Mouse (Mus musculus): ENCODE measurements around the gene Cyp2f2. TPM values are rescaled to one million over a fixed set of nuclear protein-coding genes. Genes with fewer than 3 reads are reported as not detected.

The Cyp2f2 gene
- polyA plus RNA-seq (2014; fragmentation: Nextera tagmentation; extraction: Ambion mirVana) = not detected in 2 replicates

DNA sequence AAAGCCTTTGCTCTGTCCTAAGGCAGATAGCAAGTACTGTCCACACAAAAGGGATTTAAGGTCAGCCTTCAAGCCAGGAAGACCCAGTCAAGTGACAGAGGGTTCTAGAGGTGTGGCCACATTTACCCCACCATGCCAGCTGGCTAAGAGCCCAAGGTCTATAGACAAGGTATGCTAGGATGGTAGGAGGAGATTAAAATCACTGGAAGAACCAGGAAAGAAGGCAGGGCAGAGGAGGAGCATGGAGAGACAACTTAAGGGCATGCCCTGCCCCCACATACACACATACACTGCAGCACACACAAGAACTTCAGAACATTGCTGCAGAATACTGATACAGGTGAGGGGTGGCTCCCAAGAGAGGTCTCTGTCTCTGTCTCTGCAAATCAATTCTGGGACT is at the start of gene Cyp2f2:
TSS of gene Cyp2f2 (plus strand) at position 234 of the 400 bp plus-strand sequence.
- Histone ChIP-seq H3K4me1 (ENCODE audit: control insufficient read depth, insufficient read depth, low read length) (no peaks in the 10 kb centered on the region), H3K4me2 (ENCODE audit: low read depth, low read length) (no peak within 1 kb of the TSS), H3K27ac (ENCODE audit: low read depth, low read length) (no peak within 1 kb of the TSS), H3K27me3 (ENCODE audit: control insufficient read depth, insufficient read depth, low read length) (no peaks in the 10 kb centered on the region), H3K4me3 (ENCODE audit: low read depth, low read length) (no peak within 1 kb of the TSS), H3K9me3 (ENCODE audit: control insufficient read depth, low read length) (no peaks in the 10 kb centered on the region), H3K36me3 (ENCODE audit: control insufficient read depth, insufficient read depth, low read length) (no peaks in the 10 kb centered on the region), H3K9ac (replicated peaks; ENCODE audit: low read depth, low read length) (no peak within 1 kb of the TSS)
- ATAC-seq (ENCODE audit: low read depth) = no peak

DNA sequence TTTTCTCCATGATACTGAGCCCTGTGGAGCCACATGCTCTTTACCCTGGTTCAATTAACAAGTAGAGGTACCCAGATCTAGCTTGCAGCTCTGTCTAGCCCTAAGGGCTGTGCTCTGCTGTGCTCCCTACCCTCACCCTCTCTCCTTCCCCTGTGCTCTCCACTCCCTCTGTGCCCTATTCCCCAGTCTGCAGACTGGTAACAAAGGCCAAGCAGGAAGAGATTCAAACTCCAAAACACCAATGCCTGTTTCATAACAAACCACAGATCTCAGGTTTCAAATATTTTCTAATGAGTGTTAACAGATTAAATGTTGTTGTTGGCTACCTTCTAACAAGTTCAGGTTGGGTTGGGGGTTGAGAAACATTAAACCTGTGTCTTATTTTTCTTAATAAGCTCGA is 41.1 kb upstream of the Cyp2f2 start:
- Histone ChIP-seq H3K9me3 (ENCODE audit: control insufficient read depth, low read length) (no peaks in the 10 kb centered on the region), H3K9ac (replicated peaks; ENCODE audit: low read depth, low read length) (no peak overlapping the region), H3K4me2 (ENCODE audit: low read depth, low read length) (no peak overlapping the region), H3K27me3 (ENCODE audit: control insufficient read depth, insufficient read depth, low read length) (no peaks in the 10 kb centered on the region), H3K36me3 (ENCODE audit: control insufficient read depth, insufficient read depth, low read length) (no peaks in the 10 kb centered on the region), H3K27ac (ENCODE audit: low read depth, low read length) (no peak overlapping the region), H3K4me3 (ENCODE audit: low read depth, low read length) (no peak overlapping the region), H3K4me1 (ENCODE audit: control insufficient read depth, insufficient read depth, low read length) (no peaks in the 10 kb centered on the region)
- no peak for ATAC-seq (ENCODE audit: low read depth)
- WGBS = 81% methylated on average over 1 of the region's 1 CpGs

DNA sequence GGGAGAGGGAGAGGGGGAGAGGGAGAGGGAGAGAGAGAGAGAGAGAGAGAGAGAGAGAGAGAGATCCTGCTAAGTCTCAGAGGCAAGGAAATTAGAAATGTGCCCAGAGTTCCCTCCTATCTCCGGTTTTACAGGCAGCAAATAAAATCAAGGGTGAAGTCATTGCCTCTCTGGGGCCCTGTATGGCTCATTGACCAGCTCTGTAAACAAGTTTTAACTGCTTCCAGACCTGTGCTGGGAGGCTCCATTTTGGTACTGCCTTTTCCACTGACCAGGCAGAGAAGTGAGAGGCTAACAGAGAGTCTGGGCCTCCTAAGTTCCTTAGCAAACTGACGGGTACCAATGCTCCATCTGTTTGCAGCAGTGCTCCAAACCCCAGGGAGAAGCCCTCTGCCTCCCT is 38.1 kb upstream of the Cyp2f2 start:
- no peaks in the 10 kb centered on the region for H3K27me3 ChIP-seq (ENCODE audit: control insufficient read depth, insufficient read depth, low read length)
- no peaks in the 10 kb centered on the region for H3K9me3 ChIP-seq (ENCODE audit: control insufficient read depth, low read length)
- H3K4me3 ChIP-seq (ENCODE audit: low read depth, low read length) = no peak overlapping the region
- no peak overlapping the region for H3K4me2 ChIP-seq (ENCODE audit: low read depth, low read length)
- no peaks in the 10 kb centered on the region for H3K4me1 ChIP-seq (ENCODE audit: control insufficient read depth, insufficient read depth, low read length)
- H3K27ac ChIP-seq (ENCODE audit: low read depth, low read length) = no peak overlapping the region
- no peak for ATAC-seq (ENCODE audit: low read depth)
- H3K36me3 ChIP-seq (ENCODE audit: control insufficient read depth, insufficient read depth, low read length) = no peaks in the 10 kb centered on the region
- no peak overlapping the region for H3K9ac ChIP-seq (replicated peaks; ENCODE audit: low read depth, low read length)
- 63% methylated on average over 2 of the region's 2 CpGs for WGBS

- Histone ChIP-seq H3K36me3 (ENCODE audit: control insufficient read depth, insufficient read depth, low read length) (no peaks in the 10 kb centered on the region), H3K4me2 (ENCODE audit: low read depth, low read length) (no peak overlapping the region), H3K9ac (replicated peaks; ENCODE audit: low read depth, low read length) (no peak overlapping the region), H3K27me3 (ENCODE audit: control insufficient read depth, insufficient read depth, low read length) (no peaks in the 10 kb centered on the region), H3K4me1 (ENCODE audit: control insufficient read depth, insufficient read depth, low read length) (no peaks in the 10 kb centered on the region), H3K27ac (ENCODE audit: low read depth, low read length) (no peak overlapping the region), H3K4me3 (ENCODE audit: low read depth, low read length) (no peak overlapping the region), H3K9me3 (ENCODE audit: control insufficient read depth, low read length) (no peaks in the 10 kb centered on the region)
- 90% methylated on average over 4 of the region's 4 CpGs for WGBS
- ATAC-seq (ENCODE audit: low read depth) = no peak
These were observed 28.7 kb upstream of the Cyp2f2 start for GRCm38 (mm10) chr7:27091039-27091438.

DNA sequence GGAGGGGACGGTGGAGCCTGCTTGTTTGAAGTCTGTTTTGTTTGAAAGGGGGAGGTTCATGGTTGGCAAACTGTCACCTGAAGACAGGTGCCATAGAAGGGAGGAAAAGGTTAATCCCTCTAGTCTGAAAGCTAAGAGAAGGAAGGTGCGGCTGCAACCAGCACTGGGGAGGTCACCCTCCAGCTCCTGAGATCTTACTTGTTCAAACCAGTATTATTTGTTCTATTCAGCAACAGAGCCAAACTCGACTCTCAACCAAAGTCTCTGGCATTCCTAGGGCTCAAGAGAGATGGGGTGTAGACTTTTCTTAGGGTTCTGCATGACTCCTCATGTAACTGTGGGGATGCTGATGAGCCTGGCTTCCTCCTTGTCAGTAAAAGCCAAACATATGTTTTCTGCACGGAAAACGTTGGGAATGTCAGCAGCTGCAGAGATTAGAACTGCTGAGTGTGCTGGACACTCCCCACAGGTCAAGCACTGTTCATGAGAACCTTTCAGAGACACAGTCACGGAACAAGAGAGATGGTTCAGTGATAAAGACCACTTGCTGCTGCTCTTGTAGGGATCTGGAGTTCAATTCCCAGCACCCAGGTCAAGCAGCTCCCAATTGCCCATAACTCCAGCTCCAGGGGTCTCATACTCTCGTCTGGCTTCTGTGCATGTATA is 27.5 kb upstream of the Cyp2f2 start:
- no peak for ATAC-seq (ENCODE audit: low read depth)
- 74% methylated on average over 7 of the region's 7 CpGs for WGBS

DNA sequence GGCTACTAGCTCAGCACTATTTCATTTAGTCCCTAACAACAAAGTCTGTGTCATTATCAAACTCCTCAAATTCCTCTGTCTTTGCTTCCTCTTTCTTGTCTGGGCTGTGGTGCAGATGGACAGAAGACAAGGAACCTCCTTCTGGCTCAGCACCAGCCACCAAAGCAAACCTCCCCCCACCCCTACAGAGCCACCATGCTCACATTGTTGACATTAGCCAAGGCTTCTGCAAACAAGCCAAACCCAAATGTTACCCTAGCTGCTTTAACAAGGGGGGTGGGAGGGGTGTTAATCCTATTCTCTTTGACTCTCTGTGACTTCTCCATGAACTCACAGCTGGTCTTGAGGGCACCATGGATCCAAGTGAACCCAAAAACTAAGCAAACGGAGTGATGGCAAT is 26.8 kb upstream of the Cyp2f2 start:
- Histone ChIP-seq H3K27me3 (ENCODE audit: control insufficient read depth, insufficient read depth, low read length) (no peaks in the 10 kb centered on the region), H3K36me3 (ENCODE audit: control insufficient read depth, insufficient read depth, low read length) (no peaks in the 10 kb centered on the region), H3K9me3 (ENCODE audit: control insufficient read depth, low read length) (no peaks in the 10 kb centered on the region), H3K27ac (ENCODE audit: low read depth, low read length) (no peak overlapping the region), H3K9ac (replicated peaks; ENCODE audit: low read depth, low read length) (no peak overlapping the region), H3K4me3 (ENCODE audit: low read depth, low read length) (no peak overlapping the region), H3K4me1 (ENCODE audit: control insufficient read depth, insufficient read depth, low read length) (no peaks in the 10 kb centered on the region), H3K4me2 (ENCODE audit: low read depth, low read length) (no peak overlapping the region)
- WGBS = 56% methylated on average over 1 of the region's 1 CpGs
- ATAC-seq (ENCODE audit: low read depth) = no peak

More for the DNA sequence above, 27.5 kb upstream of the Cyp2f2 start:
- no peak overlapping the region for H3K9ac ChIP-seq (replicated peaks; ENCODE audit: low read depth, low read length)
- H3K36me3 ChIP-seq (ENCODE audit: control insufficient read depth, insufficient read depth, low read length) = no peaks in the 10 kb centered on the region
- no peak overlapping the region for H3K27ac ChIP-seq (ENCODE audit: low read depth, low read length)
- H3K4me2 ChIP-seq (ENCODE audit: low read depth, low read length) = no peak overlapping the region
- H3K4me3 ChIP-seq (ENCODE audit: low read depth, low read length) = no peak overlapping the region
- H3K4me1 ChIP-seq (ENCODE audit: control insufficient read depth, insufficient read depth, low read length) = no peaks in the 10 kb centered on the region
- no peaks in the 10 kb centered on the region for H3K9me3 ChIP-seq (ENCODE audit: control insufficient read depth, low read length)
- H3K27me3 ChIP-seq (ENCODE audit: control insufficient read depth, insufficient read depth, low read length) = no peaks in the 10 kb centered on the region

DNA sequence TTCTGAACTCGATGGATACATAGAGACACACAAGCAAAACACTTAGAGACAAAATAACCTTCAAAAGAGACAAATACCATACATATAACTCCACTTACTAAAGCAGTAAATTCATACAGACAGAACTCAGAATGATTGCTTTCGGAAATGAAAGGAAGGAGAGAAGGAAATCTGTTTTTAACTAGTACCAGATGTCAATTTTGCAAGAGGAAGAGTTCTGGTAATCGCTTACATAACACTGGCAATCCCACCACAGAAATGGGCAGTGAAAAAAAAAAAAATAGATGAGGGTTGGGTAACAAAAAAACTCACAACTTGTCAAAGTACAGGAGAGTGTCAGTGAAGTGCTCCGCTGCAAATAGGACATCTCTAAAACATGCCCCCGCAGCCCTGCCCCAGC is 14.8 kb upstream of the Cyp2f2 start:
- WGBS = 82% methylated on average over 5 of the region's 5 CpGs
- no peaks in the 10 kb centered on the region for H3K9me3 ChIP-seq (ENCODE audit: control insufficient read depth, low read length)
- no peak overlapping the region for H3K27ac ChIP-seq (ENCODE audit: low read depth, low read length)
- no peaks in the 10 kb centered on the region for H3K36me3 ChIP-seq (ENCODE audit: control insufficient read depth, insufficient read depth, low read length)
- H3K9ac ChIP-seq (replicated peaks; ENCODE audit: low read depth, low read length) = no peak overlapping the region
- no peak overlapping the region for H3K4me2 ChIP-seq (ENCODE audit: low read depth, low read length)
- no peaks in the 10 kb centered on the region for H3K4me1 ChIP-seq (ENCODE audit: control insufficient read depth, insufficient read depth, low read length)
- ATAC-seq (ENCODE audit: low read depth) = no peak
- no peak overlapping the region for H3K4me3 ChIP-seq (ENCODE audit: low read depth, low read length)
- no peaks in the 10 kb centered on the region for H3K27me3 ChIP-seq (ENCODE audit: control insufficient read depth, insufficient read depth, low read length)

DNA sequence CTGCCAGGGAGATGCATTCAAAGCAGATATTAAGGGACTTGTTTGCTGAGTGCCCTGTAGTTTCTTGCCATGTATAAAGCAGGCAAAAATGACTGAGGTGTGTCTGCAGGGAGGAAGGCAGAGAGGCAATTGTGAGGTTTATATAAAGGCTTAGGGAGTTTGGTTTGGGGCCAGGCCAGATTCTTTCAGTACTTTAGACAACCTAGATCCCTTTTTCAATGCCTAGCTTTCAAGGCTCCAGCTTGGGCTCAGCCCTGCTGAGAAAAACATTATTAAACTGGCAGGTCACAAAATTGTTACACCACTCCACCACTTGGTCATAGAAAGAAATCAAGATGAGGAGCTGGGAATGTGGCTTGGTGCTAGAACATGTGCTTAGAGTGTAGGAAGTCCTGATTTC is 9.4 kb upstream of the Cyp2f2 start:
- ATAC-seq (ENCODE audit: low read depth) = no peak
- Histone ChIP-seq H3K9ac (replicated peaks; ENCODE audit: low read depth, low read length) (no peak overlapping the region), H3K4me2 (ENCODE audit: low read depth, low read length) (no peak overlapping the region), H3K27me3 (ENCODE audit: control insufficient read depth, insufficient read depth, low read length) (no peaks in the 10 kb centered on the region), H3K4me1 (ENCODE audit: control insufficient read depth, insufficient read depth, low read length) (no peaks in the 10 kb centered on the region), H3K9me3 (ENCODE audit: control insufficient read depth, low read length) (no peaks in the 10 kb centered on the region), H3K27ac (ENCODE audit: low read depth, low read length) (no peak overlapping the region), H3K36me3 (ENCODE audit: control insufficient read depth, insufficient read depth, low read length) (no peaks in the 10 kb centered on the region), H3K4me3 (ENCODE audit: low read depth, low read length) (no peak overlapping the region)

- H3K36me3 ChIP-seq (ENCODE audit: control insufficient read depth, insufficient read depth, low read length) = no peaks in the 10 kb centered on the region
- no peak overlapping the region for H3K27ac ChIP-seq (ENCODE audit: low read depth, low read length)
- H3K4me3 ChIP-seq (ENCODE audit: low read depth, low read length) = no peak overlapping the region
- H3K27me3 ChIP-seq (ENCODE audit: control insufficient read depth, insufficient read depth, low read length) = no peaks in the 10 kb centered on the region
- no peaks in the 10 kb centered on the region for H3K9me3 ChIP-seq (ENCODE audit: control insufficient read depth, low read length)
- ATAC-seq (ENCODE audit: low read depth) = no peak
- no peak overlapping the region for H3K4me2 ChIP-seq (ENCODE audit: low read depth, low read length)
- 96% methylated on average over 1 of the region's 1 CpGs for WGBS
- no peaks in the 10 kb centered on the region for H3K4me1 ChIP-seq (ENCODE audit: control insufficient read depth, insufficient read depth, low read length)
- no peak overlapping the region for H3K9ac ChIP-seq (replicated peaks; ENCODE audit: low read depth, low read length)
These were observed 8.7 kb upstream of the Cyp2f2 start for GRCm38 (mm10) chr7:27111038-27111437.
